Mouse (Mus musculus) intestine, postnatal 0 days (tissue): ENCODE results near the gene Hba-x. TPM values are rescaled to one million over a fixed set of nuclear protein-coding genes. Genes with fewer than 3 reads are reported as not detected.

ENCODE experiments used
- ATAC-seq: fragments of 200-750 bp; cut with Nextera tagmentation; 2 replicates; pipeline ENCODE4 v1.8.0; 2017; ENCODE audit warnings: mild to moderate bottlenecking, moderate TSS enrichment, moderate library complexity
- H3K27ac ChIP-seq: fragments of 300-500 bp; sonication (generic); 2 replicates; pipeline ENCODE4 v1.5.1; 2014; ENCODE audit warnings: mild to moderate bottlenecking, low read depth, low read length, moderate library complexity
- H3K27me3 ChIP-seq: fragments of 300-500 bp; sonication (generic); replicated peaks from 2 replicates; pipeline ENCODE4 v1.6.1; 2014; ENCODE audit warnings: low read length, mixed read lengths; ENCODE audit not compliant: control insufficient read depth, insufficient read depth
- H3K36me3 ChIP-seq: fragments of 300-500 bp; sonication (generic); 2 replicates; pipeline ENCODE4 v1.6.1; 2014; ENCODE audit warnings: mild to moderate bottlenecking, moderate library complexity; ENCODE audit not compliant: control insufficient read depth, insufficient read depth
- H3K4me1 ChIP-seq: fragments of 300-500 bp; sonication (generic); replicated peaks from 2 replicates; pipeline ENCODE4 v1.6.1; 2014; ENCODE audit warnings: antibody characterized with exemption, low read length, mixed read lengths; ENCODE audit not compliant: control insufficient read depth, insufficient read depth
- H3K4me2 ChIP-seq: fragments of 300-500 bp; sonication (generic); replicated peaks from 2 replicates; pipeline ENCODE4 v1.6.1; 2014; ENCODE audit warnings: low read depth, mild to moderate bottlenecking, moderate library complexity
- H3K4me3 ChIP-seq: fragments of 300-500 bp; sonication (generic); 2 replicates; pipeline ENCODE4 v1.5.1; 2014; ENCODE audit warnings: low read depth, low read length
- H3K9ac ChIP-seq: fragments of 300-500 bp; sonication (generic); 2 replicates; pipeline ENCODE4 v1.6.1; 2014; ENCODE audit warnings: mild to moderate bottlenecking, low read depth, low read length
- H3K9me3 ChIP-seq: fragments of 300-500 bp; sonication (generic); 2 replicates; pipeline ENCODE4 v1.6.1; 2016; ENCODE audit warnings: mixed run types; ENCODE audit not compliant: control insufficient read depth
- CTCF ChIP-seq: sonication (generic); IDR thresholded peaks from 2 replicates; pipeline ENCODE4 v1.5.1; 2016; ENCODE audit warnings: low read depth, mild to moderate bottlenecking, control low read depth, antibody characterized with exemption, moderate library complexity
- WGBS: fragments of 180-500 bp; shearing (Covaris S2); extraction: QIAGEN DNeasy Blood & Tissue Kit; methylation state at CpG from one replicate; pipeline ENCODE4 v1.1.7; 2014; 5-methylcytosine and 5-hydroxymethylcytosine counted together
- polyA plus RNA-seq: library from polyadenylated mRNA; unstranded; fragments of >200 nt; fragmentation: Nextera tagmentation; extraction: Ambion mirVana; gene quantifications from 2 replicates; pipeline ENCODE4 v1.2.1, GENCODE M21; 2015

Gene Hba-x
- polyA plus RNA-seq, 1 experiment from 2014 or later: 0.23 TPM

DNA sequence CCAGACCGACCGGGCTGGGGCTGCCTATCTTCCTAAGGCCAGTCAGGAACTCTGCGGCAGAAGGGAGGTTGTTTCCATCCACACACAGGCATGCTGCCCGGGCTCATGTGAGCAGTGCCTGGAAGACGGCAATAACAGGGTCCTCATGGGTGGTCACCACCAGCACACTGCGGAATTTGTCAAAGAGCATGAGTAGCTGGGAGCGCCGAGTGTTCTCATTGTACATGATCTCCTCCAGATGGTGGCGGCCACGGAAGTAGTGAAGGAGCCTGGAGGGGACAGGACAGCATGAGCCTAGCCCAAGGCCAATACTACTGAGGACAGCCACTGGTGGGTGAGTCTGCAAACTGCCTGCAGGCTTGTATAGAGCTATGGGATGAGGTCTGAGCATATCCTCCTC is 43.4 kb upstream of the Hba-x start:
- 70% methylated on average over 10 of the region's 10 CpGs for WGBS
- no peak overlapping the region for H3K27ac ChIP-seq
- no peak for ATAC-seq

DNA sequence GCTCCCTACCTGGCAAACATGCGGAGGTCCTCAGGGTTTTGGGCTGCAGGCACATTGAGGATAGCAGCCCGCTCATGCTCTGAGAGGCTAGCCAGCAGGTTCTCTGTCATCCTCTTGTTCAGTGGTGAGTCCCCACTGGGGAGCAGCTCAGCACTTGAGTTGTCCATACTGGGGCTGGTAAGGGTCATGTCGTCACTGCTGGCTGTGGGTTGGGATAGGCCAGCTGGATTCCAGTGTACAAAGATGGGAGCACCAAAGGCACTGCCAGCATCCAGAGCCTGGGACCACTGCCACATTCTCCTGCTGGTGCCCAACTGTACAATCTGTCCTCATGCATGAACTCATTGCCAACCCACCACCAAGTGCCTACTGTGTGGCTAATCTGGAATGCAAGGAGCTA is 42.3 kb upstream of the Hba-x start:
- Histone ChIP-seq H3K4me1 (no peaks in the 10 kb centered on the region), H3K27me3 (no peaks in the 10 kb centered on the region), H3K36me3 (peaks cover 51% of the 10 kb centered on the region), H3K9me3 (no peaks in the 10 kb centered on the region), H3K27ac (no peak overlapping the region), H3K4me3 (no peak overlapping the region), H3K9ac (no peak overlapping the region), H3K4me2 (no peak overlapping the region)
- no peak for TF ChIP-seq CTCF
- 95% methylated on average over 3 of the region's 3 CpGs for WGBS
- ATAC-seq: no peak

More for the DNA sequence above, 43.4 kb upstream of the Hba-x start:
- no peaks in the 10 kb centered on the region for H3K9me3 ChIP-seq
- H3K9ac ChIP-seq: no peak overlapping the region
- no peak overlapping the region for H3K4me2 ChIP-seq
- TF ChIP-seq CTCF: no peak
- no peak overlapping the region for H3K4me3 ChIP-seq
- peaks cover 48% of the 10 kb centered on the region for H3K36me3 ChIP-seq
- H3K27me3 ChIP-seq: no peaks in the 10 kb centered on the region
- no peaks in the 10 kb centered on the region for H3K4me1 ChIP-seq

DNA sequence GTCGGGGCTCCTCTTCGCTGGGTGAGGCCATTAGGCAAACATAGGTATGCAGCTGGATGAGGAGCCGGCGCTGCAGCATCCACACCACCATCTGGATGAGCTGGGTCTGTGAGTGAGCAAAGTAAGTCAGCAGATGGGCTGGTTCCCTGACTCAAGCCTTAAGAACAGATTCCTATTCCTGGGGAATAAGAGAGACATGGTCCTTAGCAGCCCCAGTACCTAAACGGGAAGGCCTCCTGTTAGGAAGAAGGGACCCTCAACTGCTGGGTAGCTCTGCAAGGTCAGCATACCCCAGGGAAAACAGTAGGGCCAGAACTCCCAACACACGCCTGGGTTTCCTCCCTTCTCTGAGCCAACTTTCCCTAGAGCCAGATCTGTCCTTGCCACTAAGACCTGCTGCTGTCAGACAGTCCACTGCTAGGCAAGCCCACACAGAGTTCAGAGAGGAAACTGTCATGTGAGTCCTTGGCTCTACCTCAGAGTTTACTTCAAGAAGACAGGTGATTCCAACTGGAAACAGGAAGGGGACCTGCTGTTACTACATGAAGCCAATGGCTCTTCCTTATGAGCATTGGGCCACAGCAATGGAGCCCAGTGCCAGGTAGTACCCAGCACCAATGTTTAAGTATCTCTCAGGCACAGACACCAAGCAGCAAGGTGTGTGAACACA is 41.2 kb upstream of the Hba-x start:
- H3K27me3 ChIP-seq: no peaks in the 10 kb centered on the region
- no peak overlapping the region for H3K9ac ChIP-seq
- no peak overlapping the region for H3K4me2 ChIP-seq
- TF ChIP-seq CTCF: no peak
- H3K4me1 ChIP-seq: no peaks in the 10 kb centered on the region
- no peak for ATAC-seq
- H3K36me3 ChIP-seq: peaks cover 52% of the 10 kb centered on the region
- H3K27ac ChIP-seq: no peak overlapping the region
- no peak overlapping the region for H3K4me3 ChIP-seq
- WGBS: 85% methylated on average over 6 of the region's 6 CpGs
- no peaks in the 10 kb centered on the region for H3K9me3 ChIP-seq

DNA sequence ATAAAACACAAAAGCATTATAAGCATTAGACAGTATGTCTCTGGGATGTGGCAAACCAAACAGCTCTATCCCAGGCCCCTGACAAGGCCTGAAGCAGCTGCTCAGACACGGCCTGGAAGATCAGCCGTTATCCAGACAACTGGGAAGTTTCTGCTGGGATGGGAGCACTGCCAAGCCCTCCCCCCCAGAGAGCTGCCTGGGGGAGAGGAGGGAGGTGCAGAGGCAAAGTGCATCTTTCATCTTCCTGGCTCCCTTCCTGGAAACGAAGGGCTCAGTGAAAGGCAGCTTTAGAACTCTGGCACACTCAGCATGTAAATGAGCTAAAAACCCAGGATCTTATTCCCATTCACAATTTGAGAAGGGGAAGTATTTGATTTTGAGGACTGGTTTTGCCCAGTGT is 40.6 kb upstream of the Hba-x start:
- WGBS: 32% methylated on average over 3 of the region's 3 CpGs
- H3K4me1 ChIP-seq: no peaks in the 10 kb centered on the region
- no peak for TF ChIP-seq CTCF
- H3K36me3 ChIP-seq: peaks cover 49% of the 10 kb centered on the region
- H3K9me3 ChIP-seq: no peaks in the 10 kb centered on the region
- H3K27me3 ChIP-seq: no peaks in the 10 kb centered on the region
- H3K27ac ChIP-seq: no peak overlapping the region
- no peak for ATAC-seq
- H3K4me2 ChIP-seq: no peak overlapping the region
- no peak overlapping the region for H3K9ac ChIP-seq
- no peak overlapping the region for H3K4me3 ChIP-seq

DNA sequence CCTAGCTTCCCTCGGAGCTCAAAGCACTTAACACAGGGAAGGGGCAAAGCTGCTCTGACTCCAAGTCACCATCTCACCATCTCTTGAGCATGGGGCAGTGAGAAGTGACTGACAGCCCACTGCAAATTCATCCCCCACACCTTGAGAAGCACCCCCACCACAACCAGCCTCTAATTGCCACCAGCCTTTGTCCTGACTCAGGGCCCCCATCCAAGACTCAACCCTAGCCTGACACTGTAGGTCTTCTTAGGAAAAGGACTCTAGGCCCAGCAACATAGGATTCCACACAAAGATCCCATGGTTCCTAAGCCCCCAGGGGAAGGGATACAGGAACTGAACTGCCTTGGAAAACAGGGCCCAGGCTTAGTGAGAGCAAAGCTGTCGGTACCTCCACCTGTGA is 40.1 kb upstream of the Hba-x start:
- H3K4me1 ChIP-seq: 0 out of 2 replicates have a peak, but pooled peaks cover 2% of the 10 kb centered on the region
- no peak overlapping the region for H3K4me3 ChIP-seq
- no peak for TF ChIP-seq CTCF
- no peak overlapping the region for H3K9ac ChIP-seq
- H3K27me3 ChIP-seq: no peaks in the 10 kb centered on the region
- WGBS: 65% methylated on average over 2 of the region's 2 CpGs
- no peaks in the 10 kb centered on the region for H3K9me3 ChIP-seq
- H3K36me3 ChIP-seq: peaks cover 49% of the 10 kb centered on the region
- H3K27ac ChIP-seq: no peak overlapping the region
- no peak for ATAC-seq
- H3K4me2 ChIP-seq: no peak overlapping the region

DNA sequence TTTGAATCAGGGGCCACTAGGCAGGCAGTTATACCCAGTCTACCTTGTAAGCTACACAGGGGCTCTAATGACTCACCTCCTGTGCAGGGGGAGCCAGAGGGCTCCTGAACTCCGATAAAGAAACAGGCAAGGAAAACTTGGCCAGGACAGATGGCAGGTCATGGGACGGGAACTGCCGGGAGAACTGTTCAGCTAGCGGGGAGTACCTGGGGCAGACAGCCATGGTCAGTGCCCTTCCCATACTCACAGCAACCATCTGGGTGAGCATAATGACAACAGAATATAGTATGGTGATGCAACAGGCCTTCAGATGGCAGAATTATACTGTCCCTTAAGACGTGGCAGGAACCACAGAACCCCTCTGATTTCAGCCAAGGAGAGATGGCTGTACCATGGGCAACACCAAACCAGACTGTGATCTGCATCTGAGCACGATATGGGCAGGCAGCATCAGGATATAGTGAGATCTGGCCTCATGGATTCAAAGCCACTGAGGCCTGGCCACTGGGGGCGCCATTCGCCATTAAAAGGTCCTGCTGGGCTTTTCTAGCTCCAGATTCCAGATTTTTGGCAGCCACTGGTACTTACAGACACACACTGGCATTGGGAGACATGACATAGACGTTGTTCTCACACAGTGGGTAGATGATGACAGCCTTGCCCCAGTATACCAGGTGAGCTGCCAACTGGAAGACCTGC is 39.3 kb upstream of the Hba-x start:
- Histone ChIP-seq H3K9ac (no peak overlapping the region), H3K27me3 (no peaks in the 10 kb centered on the region), H3K4me2 (no peak overlapping the region), H3K4me1 (0 out of 2 replicates have a peak, but pooled peaks cover 2% of the 10 kb centered on the region), H3K27ac (no peak overlapping the region), H3K4me3 (no peak overlapping the region), H3K9me3 (no peaks in the 10 kb centered on the region), H3K36me3 (peaks cover 44% of the 10 kb centered on the region)
- 70% methylated on average over 9 of the region's 9 CpGs for WGBS
- ATAC-seq: no peak
- TF ChIP-seq CTCF: peak; percentile 80
